Mouse (Mus musculus) lung, embryonic 16.5 days (tissue): ENCODE measurements at regions not wholly inside any gene's neighbourhood (a gene's known extent, or its start where the extent isn't known, plus 50 kb on each side); places are given as distances from the start of the nearest gene placed in this dataset.

Source experiments
- ATAC-seq: fragments of 200-750 bp; cut with Nextera tagmentation; 2 replicates; pipeline ENCODE4 v1.8.0; 2017; ENCODE audit warnings: low read depth, mild to moderate bottlenecking, moderate library complexity
- H3K27ac ChIP-seq: fragments of 300-500 bp; sonication (generic); 2 replicates; pipeline ENCODE4 v1.5.1; 2014; ENCODE audit warnings: mild to moderate bottlenecking, control low read depth, low read length
- H3K27me3 ChIP-seq: fragments of 300-500 bp; sonication (generic); 2 replicates; pipeline ENCODE4 v1.6.1; 2014; ENCODE audit warnings: low read depth, low read length, mixed read lengths; ENCODE audit not compliant: control insufficient read depth, insufficient read depth
- H3K36me3 ChIP-seq: fragments of 300-500 bp; sonication (generic); 2 replicates; pipeline ENCODE4 v1.6.1; 2014; ENCODE audit warnings: low read length; ENCODE audit not compliant: control insufficient read depth, insufficient read depth
- H3K4me1 ChIP-seq: fragments of 300-500 bp; sonication (generic); replicated peaks from 2 replicates; pipeline ENCODE4 v1.6.1; 2014; ENCODE audit warnings: low read length, mixed read lengths; ENCODE audit not compliant: control insufficient read depth, insufficient read depth
- H3K4me2 ChIP-seq: fragments of 300-500 bp; sonication (generic); 2 replicates; pipeline ENCODE4 v1.6.1; 2014; ENCODE audit warnings: low read depth, low read length, control low read depth
- H3K4me3 ChIP-seq: fragments of 300-500 bp; sonication (generic); 2 replicates; pipeline ENCODE4 v1.5.1; 2014; ENCODE audit warnings: mild to moderate bottlenecking, low read length, control low read depth
- H3K9ac ChIP-seq: fragments of 300-500 bp; sonication (generic); 2 replicates; pipeline ENCODE4 v1.6.1; 2014; ENCODE audit warnings: low read length, control low read depth
- H3K9me3 ChIP-seq: fragments of 300-500 bp; sonication (generic); 2 replicates; pipeline ENCODE4 v1.6.1; 2016; ENCODE audit warnings: low read length; ENCODE audit not compliant: control insufficient read depth
- WGBS: fragments of 180-500 bp; shearing (Covaris S2); extraction: QIAGEN DNeasy Blood & Tissue Kit; methylation state at CpG from one replicate; pipeline ENCODE4 v1.1.7; 2014; 5-methylcytosine and 5-hydroxymethylcytosine counted together

DNA sequence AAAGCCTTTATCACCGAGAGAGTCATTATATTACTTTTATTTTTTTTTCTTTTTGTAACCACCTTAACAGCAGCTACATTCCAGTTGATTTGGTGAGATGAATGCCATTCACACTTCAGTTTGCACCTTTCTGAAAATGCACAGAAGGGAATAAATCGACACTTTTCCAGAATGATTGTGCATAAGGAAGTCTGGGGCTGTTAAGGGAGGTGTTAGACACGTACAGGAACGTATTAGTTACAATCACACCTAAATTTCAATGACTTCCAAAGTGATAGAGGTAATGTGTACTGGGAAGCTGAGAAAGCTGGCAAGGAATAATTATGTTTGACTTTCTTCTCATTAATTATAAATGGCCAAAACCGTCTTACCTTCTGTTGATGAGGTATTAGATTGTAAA is 352.7 kb upstream of the Epha3 start:
- WGBS: 71% methylated on average over 5 of the region's 5 CpGs
- H3K9me3 ChIP-seq: no peaks in the 10 kb centered on the region
- H3K9ac ChIP-seq: no peak overlapping the region
- no peak overlapping the region for H3K27ac ChIP-seq
- H3K4me2 ChIP-seq: no peak overlapping the region
- no peaks in the 10 kb centered on the region for H3K36me3 ChIP-seq
- H3K4me1 ChIP-seq: no peaks in the 10 kb centered on the region
- H3K4me3 ChIP-seq: no peak overlapping the region
- no peaks in the 10 kb centered on the region for H3K27me3 ChIP-seq
- no peak for ATAC-seq

DNA sequence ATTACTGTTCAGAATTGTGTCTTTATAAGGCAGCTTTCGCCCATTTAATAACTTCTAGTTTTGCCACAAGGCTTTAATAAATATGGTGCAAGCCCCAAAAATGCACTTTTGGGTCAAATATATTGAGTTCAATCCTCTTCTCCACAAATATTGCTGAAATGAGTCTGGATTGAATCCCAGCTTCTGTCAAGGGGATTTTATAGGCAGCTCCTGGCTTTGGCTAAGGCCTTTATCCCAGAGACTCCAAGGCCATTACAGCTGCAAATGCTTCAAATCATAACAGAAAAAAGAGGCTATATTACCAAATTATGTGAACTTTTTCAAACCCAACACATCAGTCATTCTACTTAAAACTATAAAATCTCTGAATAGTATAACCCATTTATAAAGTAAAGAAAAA is 347.9 kb upstream of the Epha3 start:
- Histone ChIP-seq H3K27me3 (no peaks in the 10 kb centered on the region), H3K4me1 (no peaks in the 10 kb centered on the region), H3K27ac (no peak overlapping the region), H3K36me3 (no peaks in the 10 kb centered on the region), H3K9ac (no peak overlapping the region), H3K4me2 (no peak overlapping the region), H3K4me3 (no peak overlapping the region), H3K9me3 (no peaks in the 10 kb centered on the region)
- WGBS: 50% methylated on average over 1 of the region's 1 CpGs
- ATAC-seq: peak; percentile 60

DNA sequence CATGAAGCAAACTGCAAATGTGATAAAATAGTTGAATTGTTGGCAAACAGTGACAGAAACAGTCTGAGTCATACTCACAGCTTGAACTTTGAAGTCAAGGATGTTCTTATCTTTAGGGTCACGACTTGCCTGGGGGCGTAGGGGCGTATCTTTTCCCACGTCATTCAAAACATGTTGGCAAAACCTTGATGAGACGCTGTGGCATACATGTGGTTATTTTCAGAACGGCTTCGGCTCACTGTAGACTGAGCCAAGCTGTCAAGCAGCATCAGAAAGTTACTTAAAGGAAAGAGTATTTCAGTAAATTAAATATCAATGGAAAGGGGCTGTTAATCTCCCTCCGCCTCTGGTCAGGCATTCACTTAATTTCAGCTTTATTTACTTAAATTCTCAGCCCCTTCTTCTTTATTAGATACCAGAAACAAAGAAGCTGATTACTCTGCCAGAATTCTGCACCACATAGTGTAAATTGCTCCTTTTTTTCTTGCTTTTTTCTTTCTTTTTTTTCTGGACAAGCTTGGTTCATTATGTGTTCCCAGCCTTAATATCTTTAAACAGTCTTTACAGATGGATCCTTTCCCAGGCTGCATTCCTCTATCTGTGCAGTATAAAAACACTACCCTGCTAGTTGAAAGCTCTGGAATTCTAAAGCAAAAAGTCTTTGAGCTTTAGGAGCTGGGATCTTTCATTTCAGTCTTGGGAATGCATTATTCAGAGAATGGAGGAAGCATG is 302.9 kb upstream of the Epha3 start:
- Histone ChIP-seq H3K27ac (no peak overlapping the region), H3K27me3 (no peaks in the 10 kb centered on the region), H3K9me3 (no peaks in the 10 kb centered on the region), H3K36me3 (no peaks in the 10 kb centered on the region), H3K4me1 (no peaks in the 10 kb centered on the region), H3K4me3 (no peak overlapping the region), H3K9ac (no peak overlapping the region), H3K4me2 (peak overlapping the region; percentile 29; the same call in 1 of the 2 replicates)
- WGBS: 20% methylated on average over 8 of the region's 8 CpGs
- no peak for ATAC-seq

DNA sequence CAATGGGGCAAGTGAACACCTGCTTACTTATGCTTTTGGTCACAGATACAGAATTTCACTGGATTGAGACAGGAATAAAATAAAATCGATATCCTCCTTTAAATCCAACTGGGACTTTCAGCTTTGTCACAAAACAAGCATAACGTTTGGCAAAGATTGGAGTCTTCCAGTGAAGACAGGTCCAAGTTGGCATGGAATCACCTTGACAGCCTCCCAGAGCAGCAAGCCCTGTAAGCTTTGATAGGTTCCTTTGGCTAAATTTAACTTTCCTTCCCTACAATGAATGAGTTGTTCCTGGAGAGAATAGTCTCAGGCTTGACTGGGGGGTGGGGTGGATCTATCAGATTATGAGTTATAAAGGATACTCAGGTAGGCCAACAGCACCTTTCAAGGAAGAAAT is 302.1 kb upstream of the Epha3 start:
- no peak overlapping the region for H3K4me3 ChIP-seq
- no peak overlapping the region for H3K9ac ChIP-seq
- no peak overlapping the region for H3K4me2 ChIP-seq
- WGBS: 70% methylated on average over 2 of the region's 2 CpGs
- ATAC-seq: no peak
- no peaks in the 10 kb centered on the region for H3K36me3 ChIP-seq
- no peak overlapping the region for H3K27ac ChIP-seq
- H3K9me3 ChIP-seq: no peaks in the 10 kb centered on the region
- no peaks in the 10 kb centered on the region for H3K4me1 ChIP-seq
- H3K27me3 ChIP-seq: no peaks in the 10 kb centered on the region

DNA sequence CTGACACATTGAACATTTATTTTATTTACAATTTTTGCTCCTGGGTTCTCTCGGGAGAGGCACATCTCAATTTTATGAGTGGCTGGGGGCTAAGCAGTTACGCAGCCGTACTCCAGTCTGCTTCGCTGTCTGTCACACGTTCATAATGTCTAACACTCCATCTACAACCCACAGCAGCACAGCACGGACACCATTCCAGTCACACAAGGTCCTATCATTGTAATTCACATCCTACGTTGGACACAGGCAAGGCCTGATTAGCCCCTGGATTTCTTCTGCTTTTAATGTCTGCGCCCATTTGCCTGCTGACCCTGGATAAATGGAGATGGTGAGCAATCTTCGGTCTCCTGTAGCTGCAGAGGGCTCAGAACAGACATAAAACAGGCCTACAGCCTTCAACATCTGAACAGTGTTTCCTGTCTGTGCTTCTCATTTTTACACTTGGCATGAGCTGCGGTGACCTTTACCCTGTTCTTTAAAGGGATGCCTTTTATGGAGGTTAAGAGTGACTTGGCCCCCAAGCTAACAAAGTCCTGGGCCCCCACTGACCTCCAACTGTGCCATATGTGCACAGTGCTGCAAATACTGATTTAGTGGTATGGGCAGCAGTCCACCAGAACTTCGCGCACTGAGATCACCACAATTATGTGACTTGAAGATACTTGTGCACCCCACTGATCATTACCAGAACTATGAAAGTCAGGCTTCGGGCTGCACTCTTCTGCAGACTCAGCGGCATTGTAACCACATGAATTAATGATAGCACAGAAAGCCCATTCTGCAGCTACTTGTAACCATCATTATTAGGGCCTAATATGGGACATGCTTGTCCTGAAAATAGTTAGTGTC is 281.9 kb upstream of the Epha3 start:
- no peaks in the 10 kb centered on the region for H3K9me3 ChIP-seq
- H3K4me1 ChIP-seq: no peaks in the 10 kb centered on the region
- H3K36me3 ChIP-seq: no peaks in the 10 kb centered on the region
- WGBS: 75% methylated on average over 14 of the region's 14 CpGs
- no peaks in the 10 kb centered on the region for H3K27me3 ChIP-seq
- H3K4me3 ChIP-seq: no peak overlapping the region
- H3K27ac ChIP-seq: no peak overlapping the region
- ATAC-seq: no peak
- no peak overlapping the region for H3K9ac ChIP-seq
- no peak overlapping the region for H3K4me2 ChIP-seq
